Mouse (Mus musculus): ENCODE data around the gene Gjc2. TPM values are rescaled to one million over a fixed set of nuclear protein-coding genes. Genes with fewer than 3 reads are reported as not detected.
A peak's percentile ranks its signal among the peaks of the same experiment; 100 is the strongest.

Gjc2 gene
- polyA plus RNA-seq, 1 experiment from 2014 or later = not detected

- peaks cover 48% of the 10 kb centered on the region for H3K27me3 ChIP-seq (ENCODE audit: control insufficient read depth, insufficient read depth, low read length)
- WGBS = 73% methylated on average over 12 of the region's 12 CpGs
Measured at GRCm38 (mm10) chr11:59136994-59137706, 45.9 kb downstream of the Gjc2 start.

GRCm38 (mm10) chr11:59135904-59136452, 47.0 kb downstream of the Gjc2 start, which contains the start of gene Obscn:
TSS of gene Obscn (minus strand) at chr11:59136402.
- Histone ChIP-seq H3K36me3 (ENCODE audit: control insufficient read depth, insufficient read depth, low read length) (no peaks in the 10 kb centered on the region), H3K27ac (ENCODE audit: low read depth, low read length) (no peak within 1 kb of the TSS), H3K27me3 (ENCODE audit: control insufficient read depth, insufficient read depth, low read length) (peaks cover 48% of the 10 kb centered on the region), H3K9me3 (ENCODE audit: control insufficient read depth, low read length) (no peaks in the 10 kb centered on the region), H3K4me2 (replicated peaks; ENCODE audit: low read depth, low read length) (peak within 1 kb of the TSS; percentile 38), H3K4me3 (ENCODE audit: low read depth, low read length) (peak within 1 kb of the TSS; percentile 21), H3K4me1 (replicated peaks; ENCODE audit: control insufficient read depth, insufficient read depth, low read length) (peaks cover 8% of the 10 kb centered on the region; the same call in 1 of the 2 replicates), H3K9ac (ENCODE audit: low read depth, low read length) (no peak within 1 kb of the TSS)
- WGBS = 19% methylated on average over 43 of the region's 44 CpGs
- ATAC-seq (ENCODE audit: low FRiP score) = no peak
- DNase-seq (ENCODE audit: low spot score) = peak; percentile 27

More at GRCm38 (mm10) chr11:59136994-59137706, 45.9 kb downstream of the Gjc2 start:
- ATAC-seq (ENCODE audit: low FRiP score) = no peak
- Histone ChIP-seq H3K9ac (ENCODE audit: low read depth, low read length) (no peak overlapping the region), H3K27ac (ENCODE audit: low read depth, low read length) (no peak overlapping the region), H3K4me1 (replicated peaks; ENCODE audit: control insufficient read depth, insufficient read depth, low read length) (peaks cover 8% of the 10 kb centered on the region; the same call in 1 of the 2 replicates), H3K4me3 (ENCODE audit: low read depth, low read length) (no peak overlapping the region), H3K4me2 (replicated peaks; ENCODE audit: low read depth, low read length) (no peak overlapping the region), H3K9me3 (ENCODE audit: control insufficient read depth, low read length) (no peaks in the 10 kb centered on the region), H3K36me3 (ENCODE audit: control insufficient read depth, insufficient read depth, low read length) (no peaks in the 10 kb centered on the region)
- no peak for DNase-seq (ENCODE audit: low spot score)

- Histone ChIP-seq H3K4me2 (replicated peaks; ENCODE audit: low read depth, low read length) (peak overlapping the region; percentile 38), H3K36me3 (ENCODE audit: control insufficient read depth, insufficient read depth, low read length) (no peaks in the 10 kb centered on the region), H3K9ac (ENCODE audit: low read depth, low read length) (no peak overlapping the region), H3K4me1 (replicated peaks; ENCODE audit: control insufficient read depth, insufficient read depth, low read length) (peaks cover 8% of the 10 kb centered on the region; the same call in 1 of the 2 replicates), H3K9me3 (ENCODE audit: control insufficient read depth, low read length) (no peaks in the 10 kb centered on the region), H3K27ac (ENCODE audit: low read depth, low read length) (no peak overlapping the region), H3K4me3 (ENCODE audit: low read depth, low read length) (peak overlapping the region; percentile 21), H3K27me3 (ENCODE audit: control insufficient read depth, insufficient read depth, low read length) (peaks cover 48% of the 10 kb centered on the region)
- 8% methylated on average over 55 of the region's 55 CpGs for WGBS
- ATAC-seq (ENCODE audit: low FRiP score) (no peak), DNase-seq (ENCODE audit: low spot score) (peak; percentile 29)
Measured at GRCm38 (mm10) chr11:59135051-59135820, 47.8 kb downstream of the Gjc2 start.

- H3K27me3 ChIP-seq (ENCODE audit: control insufficient read depth, insufficient read depth, low read length) = peaks cover 48% of the 10 kb centered on the region
- WGBS = 7% methylated on average over 32 of the region's 35 CpGs
- H3K4me1 ChIP-seq (replicated peaks; ENCODE audit: control insufficient read depth, insufficient read depth, low read length) = peaks cover 8% of the 10 kb centered on the region; the same call in 1 of the 2 replicates
- DNase-seq (ENCODE audit: low spot score) (peak; percentile 33), ATAC-seq (ENCODE audit: low FRiP score) (0 out of 2 replicates have a peak, but pooled peaks have one; percentile 17)
- peak overlapping the region; percentile 26; the same call in 1 of the 2 replicates for H3K4me2 ChIP-seq (replicated peaks; ENCODE audit: low read depth, low read length)
- no peaks in the 10 kb centered on the region for H3K9me3 ChIP-seq (ENCODE audit: control insufficient read depth, low read length)
- no peak overlapping the region for H3K27ac ChIP-seq (ENCODE audit: low read depth, low read length)
- no peak overlapping the region for H3K4me3 ChIP-seq (ENCODE audit: low read depth, low read length)
- no peaks in the 10 kb centered on the region for H3K36me3 ChIP-seq (ENCODE audit: control insufficient read depth, insufficient read depth, low read length)
- H3K9ac ChIP-seq (ENCODE audit: low read depth, low read length) = no peak overlapping the region
Measured at GRCm38 (mm10) chr11:59134373-59134997, 48.5 kb downstream of the Gjc2 start.

GRCm38 (mm10) chr11:59132065-59132464, 50.9 kb downstream of the Gjc2 start:
- Histone ChIP-seq H3K4me1 (replicated peaks; ENCODE audit: control insufficient read depth, insufficient read depth, low read length) (peaks cover 8% of the 10 kb centered on the region; the same call in 1 of the 2 replicates), H3K36me3 (ENCODE audit: control insufficient read depth, insufficient read depth, low read length) (no peaks in the 10 kb centered on the region), H3K27ac (ENCODE audit: low read depth, low read length) (no peak overlapping the region), H3K9ac (ENCODE audit: low read depth, low read length) (no peak overlapping the region), H3K4me3 (ENCODE audit: low read depth, low read length) (no peak overlapping the region), H3K4me2 (replicated peaks; ENCODE audit: low read depth, low read length) (no peak overlapping the region), H3K9me3 (ENCODE audit: control insufficient read depth, low read length) (no peaks in the 10 kb centered on the region), H3K27me3 (ENCODE audit: control insufficient read depth, insufficient read depth, low read length) (peaks cover 40% of the 10 kb centered on the region)
- DNase-seq (ENCODE audit: low spot score) (no peak), ATAC-seq (ENCODE audit: low FRiP score) (no peak)
- 77% methylated on average over 2 of the region's 3 CpGs for WGBS

- no peak overlapping the region for H3K9ac ChIP-seq (ENCODE audit: low read depth, low read length)
- no peak overlapping the region for H3K27ac ChIP-seq (ENCODE audit: low read depth, low read length)
- H3K9me3 ChIP-seq (ENCODE audit: control insufficient read depth, low read length) = no peaks in the 10 kb centered on the region
- DNase-seq (ENCODE audit: low spot score) (no peak), ATAC-seq (ENCODE audit: low FRiP score) (no peak)
- H3K36me3 ChIP-seq (ENCODE audit: control insufficient read depth, insufficient read depth, low read length) = no peaks in the 10 kb centered on the region
- peaks cover 8% of the 10 kb centered on the region; the same call in 1 of the 2 replicates for H3K4me1 ChIP-seq (replicated peaks; ENCODE audit: control insufficient read depth, insufficient read depth, low read length)
- peaks cover 34% of the 10 kb centered on the region for H3K27me3 ChIP-seq (ENCODE audit: control insufficient read depth, insufficient read depth, low read length)
- 64% methylated on average over 18 of the region's 18 CpGs for WGBS
- no peak overlapping the region for H3K4me3 ChIP-seq (ENCODE audit: low read depth, low read length)
- no peak overlapping the region for H3K4me2 ChIP-seq (replicated peaks; ENCODE audit: low read depth, low read length)
Measured at GRCm38 (mm10) chr11:59131348-59131919, 51.6 kb downstream of the Gjc2 start.

GRCm38 (mm10) chr11:59130782-59131181, 52.2 kb downstream of the Gjc2 start:
- Histone ChIP-seq H3K9ac (ENCODE audit: low read depth, low read length) (no peak overlapping the region), H3K4me2 (replicated peaks; ENCODE audit: low read depth, low read length) (no peak overlapping the region), H3K9me3 (ENCODE audit: control insufficient read depth, low read length) (no peaks in the 10 kb centered on the region), H3K36me3 (ENCODE audit: control insufficient read depth, insufficient read depth, low read length) (no peaks in the 10 kb centered on the region), H3K4me1 (replicated peaks; ENCODE audit: control insufficient read depth, insufficient read depth, low read length) (peaks cover 6% of the 10 kb centered on the region; the same call in 1 of the 2 replicates), H3K4me3 (ENCODE audit: low read depth, low read length) (no peak overlapping the region), H3K27me3 (ENCODE audit: control insufficient read depth, insufficient read depth, low read length) (peaks cover 27% of the 10 kb centered on the region), H3K27ac (ENCODE audit: low read depth, low read length) (no peak overlapping the region)
- 90% methylated on average over 9 of the region's 9 CpGs for WGBS
- DNase-seq (ENCODE audit: low spot score) (no peak), ATAC-seq (ENCODE audit: low FRiP score) (no peak)
